Mouse (Mus musculus) G1E (cell line): Measurements from ENCODE around the gene Kctd4.

ENCODE experiments used
- CTCF ChIP-seq: IDR thresholded peaks from 2 replicates; pipeline ENCODE4 v1.5.1; 2012; ENCODE audit warnings: low read depth, low read length, inconsistent platforms, mixed read lengths
- GATA1 ChIP-seq: IDR thresholded peaks from 2 replicates; pipeline ENCODE4 v1.6.1; 2012; ENCODE audit warnings: borderline replicate concordance, low read length, inconsistent platforms, mixed read lengths
- POLR2AphosphoS5 ChIP-seq: IDR thresholded peaks from 2 replicates; pipeline ENCODE4 v1.6.1; 2012; ENCODE audit warnings: low read depth, low read length, inconsistent platforms; ENCODE audit not compliant: insufficient replicate concordance
- TAL1 ChIP-seq: conservative IDR thresholded peaks from 2 replicates; pipeline ENCODE4 v1.6.1; 2012; ENCODE audit warnings: low read depth, low read length, inconsistent platforms, mixed read lengths

- TF ChIP-seq CTCF (no peak), GATA1 (no peak), POLR2AphosphoS5 (no peak), TAL1 (no peak)
Measured at GRCm38 (mm10) chr14:75964433-75964832, 9.6 kb downstream of the Kctd4 start.
